ENCODE assay signal across 8 mouse cellular contexts in the genomic region with DNA sequence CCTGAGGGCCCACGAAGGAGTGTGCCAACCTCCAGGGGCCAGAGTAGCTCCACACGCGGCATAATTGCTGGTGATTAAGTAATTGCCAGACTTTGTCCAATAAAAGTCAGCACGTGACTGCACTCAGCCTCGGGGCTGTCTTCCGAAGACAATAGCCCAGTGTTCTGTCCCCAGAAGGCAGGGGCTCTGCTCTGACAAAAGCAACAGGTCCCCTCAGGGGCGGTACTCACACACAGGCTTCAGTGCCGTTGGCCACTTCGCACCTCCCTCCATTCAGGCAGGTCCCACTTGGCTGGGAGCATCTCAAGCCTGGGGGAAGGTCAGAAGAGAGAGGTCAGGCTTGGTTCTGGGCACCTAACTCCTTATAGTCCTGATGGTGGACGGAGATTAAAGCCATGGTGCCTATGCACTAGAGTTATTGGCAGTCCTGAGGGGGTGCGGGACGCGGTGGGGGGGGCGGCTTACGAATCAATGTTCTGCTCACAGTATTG. TPM values are rescaled to one million over a fixed set of nuclear protein-coding genes. Genes with fewer than 3 reads are reported as not detected.
DNase-seq lines count a peak whose midpoint lies in the region; ATAC-seq lines count a peak whose summit lies in the region.

No protein-coding gene starts in this region.

- no peak for DNase-seq in heart, adult 8-10 months (ENCODE audit: low spot score)
- DNase-seq in R1 (ENCODE audit: low read depth, low spot score) = peak; percentile 59
- peak; percentile 90 for DNase-seq in retina, embryonic 14.5 days (ENCODE audit: low spot score)
- DNase-seq in gastrocnemius, adult 18-20 months (ENCODE audit: low spot score) = no peak
- DNase-seq in cerebellum, adult 18-20 months = no peak

- H3K4me1 ChIP-seq in heart, embryonic 13.5 days = peaks cover 82% of the 10 kb centered on the region
- H3K4me1 ChIP-seq in heart, embryonic 14.5 days (ENCODE audit: control insufficient read depth in 2 of 2, insufficient read depth in 2 of 2, low read length in 2 of 2) = peaks cover 24 to 45% of the 10 kb centered on the region in 2 experiments
- peaks cover 63% of the 10 kb centered on the region for H3K4me1 ChIP-seq in limb, embryonic 12.5 days (replicated peaks)

- ATAC-seq in heart, embryonic 13.5 days (ENCODE audit: extremely low read depth, insufficient number of reproducible peaks, low FRiP score, low TSS enrichment) = no peak
- ATAC-seq in heart, embryonic 14.5 days (ENCODE audit: insufficient number of reproducible peaks, insufficient read depth, low FRiP score, low read depth) = no peak
- no peak; the same call in 1 of the 2 replicates for ATAC-seq in limb, embryonic 12.5 days (ENCODE audit: insufficient number of reproducible peaks, insufficient read depth, low FRiP score, low TSS enrichment, low read depth)

- peak overlapping the region; percentile 88 for H3K4me2 ChIP-seq in heart, embryonic 13.5 days
- H3K4me2 ChIP-seq in heart, embryonic 14.5 days (ENCODE audit: low read length) = peak overlapping the region; percentile 87
- peak overlapping the region; percentile 89 for H3K4me2 ChIP-seq in limb, embryonic 12.5 days

- no peaks in the 10 kb centered on the region for H3K9me3 ChIP-seq in heart, embryonic 13.5 days
- H3K9me3 ChIP-seq in heart, embryonic 14.5 days (ENCODE audit: control insufficient read depth, low read length) = no peaks in the 10 kb centered on the region
- H3K9me3 ChIP-seq in limb, embryonic 12.5 days = no peaks in the 10 kb centered on the region

- H3K36me3 ChIP-seq in heart, embryonic 13.5 days = peaks cover 12% of the 10 kb centered on the region; the same call in 1 of the 2 replicates
- peaks cover 9% of the 10 kb centered on the region for H3K36me3 ChIP-seq in heart, embryonic 14.5 days (ENCODE audit: control insufficient read depth, insufficient read depth, low read length)
- H3K36me3 ChIP-seq in limb, embryonic 12.5 days = no peaks in the 10 kb centered on the region; the same call in 1 of the 2 replicates

- peak overlapping the region; percentile 88 for H3K27ac ChIP-seq in heart, embryonic 13.5 days (replicated peaks)
- H3K27ac ChIP-seq in heart, embryonic 14.5 days (replicated peaks in 1 of 2; ENCODE audit: control insufficient read depth in 1 of 2, insufficient read depth in 1 of 2, low read depth in 2 of 2, low read length in 2 of 2) = peak overlapping the region; percentile 48 to 86
- H3K27ac ChIP-seq in limb, embryonic 12.5 days = peak overlapping the region; percentile 74; the same call in 1 of the 2 replicates

- 8% methylated on average over 15 of the region's 15 CpGs for WGBS in heart, embryonic 13.5 days
- 9% methylated on average over 15 of the region's 15 CpGs for WGBS in heart, embryonic 14.5 days
- WGBS in limb, embryonic 12.5 days = 3% methylated on average over 15 of the region's 15 CpGs

- peaks cover 62% of the 10 kb centered on the region for H3K27me3 ChIP-seq in heart, embryonic 13.5 days (replicated peaks)
- H3K27me3 ChIP-seq in heart, embryonic 14.5 days (ENCODE audit: control insufficient read depth, insufficient read depth, low read length) = peaks cover 34% of the 10 kb centered on the region
- peaks cover 7% of the 10 kb centered on the region; the same call in 1 of the 2 replicates for H3K27me3 ChIP-seq in limb, embryonic 12.5 days

- peak overlapping the region; percentile 80 for H3K4me3 ChIP-seq in heart, embryonic 13.5 days
- peak overlapping the region; percentile 72 to 80 for H3K4me3 ChIP-seq in heart, embryonic 14.5 days (ENCODE audit: control insufficient read depth in 1 of 2, insufficient read depth in 1 of 2, low read depth in 1 of 2, low read length in 2 of 2)
- peak overlapping the region; percentile 77 for H3K4me3 ChIP-seq in limb, embryonic 12.5 days (replicated peaks)

- peak overlapping the region; percentile 91 for H3K9ac ChIP-seq in heart, embryonic 13.5 days
- H3K9ac ChIP-seq in heart, embryonic 14.5 days (ENCODE audit: low read length) = peak overlapping the region; percentile 88
- peak overlapping the region; percentile 78 for H3K9ac ChIP-seq in limb, embryonic 12.5 days (replicated peaks)

RNA-seq across cellular contexts. Expression of gene Notch1, which starts 14.8 kb away (rescaled TPM):
- polyA plus RNA-seq in heart, embryonic 13.5 days (2015; fragmentation: Nextera tagmentation; extraction: Ambion mirVana) = 11.4 and 12.1 TPM in 2 replicates
- total RNA-seq in heart, adult 8-10 months (2022) = 10 to 100 TPM; 22.2 to 36.5 (median 29.1) TPM
- 21.2 and 21.6 TPM in 2 replicates for polyA plus RNA-seq in heart, embryonic 14.5 days (2014; fragmentation: Nextera tagmentation; extraction: Ambion mirVana)
- polyA plus RNA-seq in limb, embryonic 12.5 days (2016; fragmentation: Nextera tagmentation; extraction: Ambion mirVana) = 13.7 and 14.0 TPM in 2 replicates
- 10 to 100 TPM in 1 of 2 experiments, 1 to 10 TPM in 1; 6.1 to 10.0 TPM for total RNA-seq in gastrocnemius, adult 18-20 months (2021)

RNA-seq across cellular contexts. Expression of gene Sec16a, which starts 56.7 kb away (rescaled TPM):
- polyA plus RNA-seq in heart, embryonic 13.5 days (2015; fragmentation: Nextera tagmentation; extraction: Ambion mirVana) = 12.8 and 13.8 TPM in 2 replicates
- total RNA-seq in heart, adult 8-10 months (2022) = 10 to 100 TPM; 40.7 to 45.7 (median 41.7) TPM
- polyA plus RNA-seq in heart, embryonic 14.5 days (2014; fragmentation: Nextera tagmentation; extraction: Ambion mirVana) = 19.4 TPM in 2 replicates
- 25.6 and 33.0 TPM in 2 replicates for polyA plus RNA-seq in limb, embryonic 12.5 days (2016; fragmentation: Nextera tagmentation; extraction: Ambion mirVana)
- total RNA-seq in gastrocnemius, adult 18-20 months (2021) = 10 to 100 TPM; 23.5 to 24.8 TPM

Comparison
In these comparisons a context has a peak if more than half of its experiments do, and no peak if none do; other contexts are left out.
1. DNase-seq: peak in R1 (single experiment) and retina, embryonic 14.5 days (single experiment); none in heart, adult 8-10 months (single experiment), gastrocnemius, adult 18-20 months (single experiment) and cerebellum, adult 18-20 months (0 of 2).
2. Peak in every context shown above with its lines, with median percentiles within 50 percentile points of each other: H3K27ac ChIP-seq, H3K4me2 ChIP-seq, H3K4me3 ChIP-seq and H3K9ac ChIP-seq.